In genomic region chr6:85513531-85513910, GRCm38 (mm10) we compare ENCODE assay signal across 8 mouse cellular contexts. TPM values are rescaled to one million over a fixed set of nuclear protein-coding genes. Genes with fewer than 3 reads are reported as not detected.
DNase-seq lines count a peak whose midpoint lies in the region; TF ChIP-seq lines count a peak whose summit lies in the region.

Egr4 (minus strand) TSS chr6:85513589.

- DNase-seq in spleen, adult 2 months (ENCODE audit: low read depth in 1 of 2, low spot score in 2 of 2) = no peak
- DNase-seq in spleen, adult 12 weeks (ENCODE audit: low spot score) = no peak
- DNase-seq in cerebellum, postnatal 10 days = peak; percentile 87 to 89
- peak; percentile 70 to 83 for DNase-seq in frontal cortex, postnatal 25 days (ENCODE audit: low spot score in 2 of 2)
- DNase-seq in layer of hippocampus, postnatal 10 days (ENCODE audit: low spot score in 2 of 2) = peak; percentile 75 to 82
- DNase-seq in lung, postnatal 14 days = peak; percentile 8
- peak; percentile 92 to 94 for DNase-seq in right cerebral cortex, adult 2 months (ENCODE audit: low spot score in 2 of 2)
- no peak for DNase-seq in spleen, postnatal 36 days (ENCODE audit: low spot score in 2 of 2)

- no peaks in the 10 kb centered on the region for H3K36me3 ChIP-seq in spleen, adult 2 months (ENCODE audit: control insufficient read depth, insufficient read depth, low read length)

- peaks cover 15% of the 10 kb centered on the region; the same call in 1 of the 2 replicates for H3K4me1 ChIP-seq in spleen, adult 2 months (ENCODE audit: control insufficient read depth, insufficient read depth, insufficient read length)

- H3K27ac ChIP-seq in spleen, adult 2 months (ENCODE audit: insufficient read depth, low read length) = no peak within 1 kb of the TSS

- TF ChIP-seq POLR2A in spleen, adult 2 months (IDR thresholded peaks at IDR 0.05; ENCODE audit: low read depth, low read length) = no peak

- peak within 1 kb of the TSS; percentile 15; the same call in 1 of the 2 replicates for H3K4me3 ChIP-seq in spleen, adult 2 months (ENCODE audit: extremely low read depth, insufficient read depth, insufficient read length)

- no peak for TF ChIP-seq CTCF in spleen, adult 2 months (IDR thresholded peaks at IDR 0.05; ENCODE audit: extremely low read depth, insufficient read depth, insufficient read length, insufficient replicate concordance)

- WGBS in spleen, adult 2 months = 3% methylated on average over 38 of the region's 38 CpGs

- peaks cover 24% of the 10 kb centered on the region for H3K27me3 ChIP-seq in spleen, adult 2 months (ENCODE audit: control insufficient read depth, insufficient read depth, low read length)

RNA-seq across cellular contexts. Expression of gene Egr4, which starts in this region (rescaled TPM):
- 0.04 and 0.18 TPM in 2 replicates for polyA plus RNA-seq in spleen, adult 2 months (2012; rRNA removed)
- total RNA-seq in layer of hippocampus, postnatal 10 days (2021) = 10 to 100 TPM; 21.3 to 22.5 TPM

Comparison
In these comparisons a context has a peak if more than half of its experiments do, and no peak if none do; other contexts are left out.
1. DNase-seq: peak in cerebellum, postnatal 10 days (2 of 2), frontal cortex, postnatal 25 days (2 of 2), layer of hippocampus, postnatal 10 days (2 of 2), lung, postnatal 14 days (single experiment) and right cerebral cortex, adult 2 months (2 of 2); none in spleen, adult 2 months (0 of 2), spleen, adult 12 weeks (single experiment) and spleen, postnatal 36 days (0 of 2).